Mouse (Mus musculus) forebrain, embryonic 11.5 days (tissue): ENCODE results near the gene Ubxn1. TPM values are rescaled to one million over a fixed set of nuclear protein-coding genes. Genes with fewer than 3 reads are reported as not detected.
A peak's percentile ranks its signal among the peaks of the same experiment; 100 is the strongest.
"Not testable (repeated sequence)": the region's sequence is repeated elsewhere in the genome, so short reads cannot be mapped to it uniquely, and the experiment has no call there.

Experiments used
- ATAC-seq: fragments of 200-750 bp; cut with Nextera tagmentation; replicated peaks from 2 replicates; pipeline ENCODE4 v1.8.0; 2017; ENCODE audit warnings: moderate TSS enrichment; ENCODE audit not compliant: low FRiP score
- DNase-seq: peaks from one replicate; pipeline ENCODE4 v3.0.0-alpha.2; 2017; ENCODE audit warnings: low spot score
- H3K27ac ChIP-seq: fragments of 300-500 bp; sonication (generic); 2 replicates; pipeline ENCODE4 v1.5.1; 2014; ENCODE audit warnings: low read depth, low read length
- H3K27me3 ChIP-seq: fragments of 300-500 bp; sonication (generic); 2 replicates; pipeline ENCODE4 v1.6.1; 2014; ENCODE audit warnings: mild to moderate bottlenecking, low read length, mixed read lengths; ENCODE audit not compliant: control insufficient read depth, insufficient read depth
- H3K36me3 ChIP-seq: fragments of 300-500 bp; sonication (generic); 2 replicates; pipeline ENCODE4 v1.6.1; 2014; ENCODE audit warnings: mild to moderate bottlenecking, low read length, moderate library complexity, mixed read lengths; ENCODE audit not compliant: control insufficient read depth, insufficient read depth
- H3K4me1 ChIP-seq: fragments of 300-500 bp; sonication (generic); replicated peaks from 2 replicates; pipeline ENCODE4 v1.6.1; 2014; ENCODE audit warnings: low read length, mixed read lengths; ENCODE audit not compliant: control insufficient read depth, insufficient read depth
- H3K4me2 ChIP-seq: fragments of 300-500 bp; sonication (generic); 2 replicates; pipeline ENCODE4 v1.6.1; 2014; ENCODE audit warnings: low read depth, mild to moderate bottlenecking, low read length, moderate library complexity, mixed read lengths; ENCODE audit not compliant: severe bottlenecking
- H3K4me3 ChIP-seq: fragments of 300-500 bp; sonication (generic); 2 replicates; pipeline ENCODE4 v1.5.1; 2014; ENCODE audit warnings: low read depth, low read length
- H3K9ac ChIP-seq: fragments of 300-500 bp; sonication (generic); 2 replicates; pipeline ENCODE4 v1.6.1; 2014; ENCODE audit warnings: low read length
- H3K9me3 ChIP-seq: fragments of 300-500 bp; sonication (generic); 2 replicates; pipeline ENCODE4 v1.6.1; 2016; ENCODE audit warnings: low read length, mixed read lengths; ENCODE audit not compliant: control insufficient read depth
- WGBS: fragments of 180-500 bp; shearing (Covaris S2); extraction: QIAGEN DNeasy Blood & Tissue Kit; methylation state at CpG from one replicate; pipeline ENCODE4 v1.1.7; 2014; 5-methylcytosine and 5-hydroxymethylcytosine counted together
- polyA plus RNA-seq: library from polyadenylated mRNA; unstranded; fragments of >200 nt; fragmentation: Nextera tagmentation; extraction: Ambion mirVana; gene quantifications from 2 replicates; pipeline ENCODE4 v1.2.1, GENCODE M21; 2014

The Ubxn1 gene
- polyA plus RNA-seq, 1 experiment from 2014 or later: 178 TPM

DNA sequence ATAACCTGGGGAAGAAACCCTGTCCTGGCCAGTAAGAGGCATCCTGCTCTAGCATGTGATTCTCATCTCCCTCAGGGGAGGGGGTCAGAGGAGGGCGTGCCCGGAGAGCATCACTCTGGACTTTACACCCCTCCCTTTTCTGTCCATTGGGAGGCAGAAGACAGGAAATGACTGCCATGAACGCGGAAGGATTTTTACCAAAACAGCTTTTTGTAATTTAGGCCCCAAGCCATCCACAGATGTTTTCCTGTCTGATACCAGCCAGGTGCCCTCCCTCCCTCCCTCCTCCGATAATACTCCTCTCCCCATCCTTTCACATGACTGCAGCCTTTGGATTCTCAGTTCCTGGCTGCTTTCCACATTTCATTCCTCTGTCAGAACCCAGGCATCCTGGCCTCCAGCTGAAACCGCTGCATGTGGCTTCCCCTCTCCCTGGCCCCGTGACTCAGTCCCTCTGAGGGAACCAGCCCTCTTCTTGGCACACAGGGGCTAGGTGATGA lies 20.8 kb upstream of the Ubxn1 start, which contains the start of gene Lrrn4cl:
Gene Lrrn4cl, plus strand, starts transcription at position 367 of the 500 bp plus-strand sequence.
- no peak for ATAC-seq
- 39% methylated on average over 7 of the region's 7 CpGs for WGBS
- H3K27me3 ChIP-seq: no peaks in the 10 kb centered on the region
- no peaks in the 10 kb centered on the region for H3K9me3 ChIP-seq
- H3K4me3 ChIP-seq: no peak within 1 kb of the TSS
- H3K36me3 ChIP-seq: peaks cover 3% of the 10 kb centered on the region; the same call in 1 of the 2 replicates
- no peak within 1 kb of the TSS for H3K27ac ChIP-seq
- no peak for DNase-seq
- no peak within 1 kb of the TSS for H3K4me2 ChIP-seq
- H3K4me1 ChIP-seq: no peaks in the 10 kb centered on the region
- no peak within 1 kb of the TSS for H3K9ac ChIP-seq

DNA sequence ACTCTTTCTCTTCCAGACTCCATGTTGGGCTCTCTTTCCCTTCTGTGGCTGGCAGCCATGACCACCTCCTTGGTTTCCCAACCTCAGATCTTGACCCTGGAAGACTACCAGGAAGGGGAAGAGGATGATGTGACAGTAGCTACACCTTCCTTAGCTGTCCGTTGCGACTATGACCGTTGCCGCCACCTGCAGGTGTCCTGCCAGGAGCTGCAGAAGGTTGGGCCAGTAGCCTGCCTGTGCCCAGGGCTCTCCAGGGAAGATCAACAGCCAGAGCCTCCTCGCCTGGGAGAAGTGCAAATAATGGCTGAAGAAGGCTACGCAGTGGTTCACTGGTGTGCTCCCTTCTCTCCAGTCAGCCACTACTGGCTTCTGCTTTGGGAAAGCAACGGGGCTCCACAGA lies 19.7 kb upstream of the Ubxn1 start:
- H3K4me2 ChIP-seq: no peak overlapping the region
- no peaks in the 10 kb centered on the region for H3K9me3 ChIP-seq
- H3K27ac ChIP-seq: no peak overlapping the region
- 58% methylated on average over 7 of the region's 7 CpGs for WGBS
- H3K27me3 ChIP-seq: no peaks in the 10 kb centered on the region
- no peak overlapping the region for H3K9ac ChIP-seq
- H3K4me3 ChIP-seq: no peak overlapping the region
- H3K4me1 ChIP-seq: no peaks in the 10 kb centered on the region
- H3K36me3 ChIP-seq: no peaks in the 10 kb centered on the region
- DNase-seq (no peak), ATAC-seq (no peak)

DNA sequence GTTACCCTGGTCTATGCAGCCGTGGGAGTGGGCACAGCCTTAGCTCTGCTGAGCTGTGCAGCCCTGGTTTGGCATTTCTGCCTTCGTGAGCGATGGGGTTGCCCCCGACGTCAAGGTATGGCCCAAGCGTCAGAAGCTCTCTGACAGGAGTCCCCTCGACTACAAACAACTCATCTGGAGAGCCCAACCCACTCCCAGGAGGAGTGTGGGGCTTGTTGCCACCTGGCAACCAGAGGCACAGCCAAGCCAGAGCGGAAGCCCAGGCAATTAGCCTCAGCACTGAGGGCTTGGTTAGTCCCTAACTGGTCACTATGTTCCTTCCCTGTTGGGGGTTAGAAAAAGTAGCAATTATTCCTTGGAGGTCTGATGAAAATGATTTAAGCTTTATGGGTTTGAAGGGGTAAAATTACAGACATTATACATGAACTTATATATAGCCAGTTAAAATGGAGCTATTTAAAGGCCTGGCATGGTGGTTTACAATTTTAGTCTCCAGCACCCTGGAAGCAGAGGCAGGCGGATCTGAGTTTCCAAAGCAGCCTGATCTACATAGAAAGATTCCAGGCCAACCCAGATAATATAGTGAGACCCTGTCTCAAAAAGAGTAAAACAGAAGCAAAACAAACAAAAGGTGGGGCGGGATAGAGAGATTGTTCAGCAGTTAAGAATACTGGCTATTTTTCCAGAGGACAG lies 18.9 kb upstream of the Ubxn1 start:
- H3K9ac ChIP-seq: no peak overlapping the region
- H3K27me3 ChIP-seq: no peaks in the 10 kb centered on the region
- no peak overlapping the region for H3K4me3 ChIP-seq
- WGBS: 65% methylated on average over 10 of the region's 10 CpGs
- no peaks in the 10 kb centered on the region for H3K36me3 ChIP-seq
- ATAC-seq (no peak), DNase-seq (no peak)
- no peaks in the 10 kb centered on the region for H3K9me3 ChIP-seq
- no peaks in the 10 kb centered on the region for H3K4me1 ChIP-seq
- no peak overlapping the region for H3K27ac ChIP-seq
- no peak overlapping the region for H3K4me2 ChIP-seq

DNA sequence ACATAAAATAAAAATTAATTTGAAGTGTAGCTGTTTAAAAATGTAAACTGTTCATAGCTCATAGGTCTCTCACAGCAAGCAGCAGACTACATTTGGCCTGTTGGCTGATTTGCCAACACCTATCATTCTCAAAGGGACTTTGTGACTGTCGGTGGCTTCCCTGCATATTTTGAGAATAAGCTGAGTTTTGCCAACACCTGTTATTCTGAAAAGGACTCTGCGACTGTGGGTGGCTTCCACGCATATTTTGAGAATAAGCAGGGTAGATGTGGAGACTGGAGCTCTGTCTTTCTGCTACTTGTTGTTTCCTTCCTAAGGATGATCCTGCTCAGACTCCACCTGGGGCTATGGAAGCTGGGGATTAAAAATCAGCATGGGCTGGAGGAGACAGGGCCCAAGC lies 18.2 kb upstream of the Ubxn1 start:
- no peaks in the 10 kb centered on the region for H3K4me1 ChIP-seq

DNA sequence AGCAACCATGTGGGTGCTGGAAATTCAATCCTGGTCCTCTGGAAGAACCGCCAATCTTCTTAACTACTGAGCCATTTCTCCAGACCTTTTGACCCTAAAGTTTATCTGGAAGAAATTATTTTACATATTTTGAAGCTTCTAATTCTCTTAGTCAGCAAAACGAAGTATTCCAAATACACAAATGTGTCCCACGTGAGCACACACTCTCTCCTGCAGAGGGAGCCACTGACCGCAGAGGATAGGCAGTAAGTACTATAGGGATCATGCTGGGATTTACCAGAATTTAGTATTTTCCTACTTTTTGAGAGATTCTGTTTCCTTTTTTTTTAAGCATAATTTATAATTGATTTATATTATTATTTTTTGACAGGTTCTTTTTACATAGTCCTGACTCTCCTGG lies 13.6 kb upstream of the Ubxn1 start:
- no peak overlapping the region for H3K27ac ChIP-seq
- H3K27me3 ChIP-seq: no peaks in the 10 kb centered on the region
- ATAC-seq (no peak), DNase-seq (no peak)
- H3K4me3 ChIP-seq: no peak overlapping the region
- no peak overlapping the region for H3K4me2 ChIP-seq
- no peaks in the 10 kb centered on the region for H3K9me3 ChIP-seq
- WGBS: 46% methylated on average over 4 of the region's 4 CpGs
- H3K4me1 ChIP-seq: no peaks in the 10 kb centered on the region
- no peak overlapping the region for H3K9ac ChIP-seq
- no peaks in the 10 kb centered on the region for H3K36me3 ChIP-seq

More for the DNA sequence above, 18.2 kb upstream of the Ubxn1 start:
- 87% methylated on average over 3 of the region's 3 CpGs for WGBS
- H3K9ac ChIP-seq: no peak overlapping the region
- H3K27me3 ChIP-seq: no peaks in the 10 kb centered on the region
- no peaks in the 10 kb centered on the region for H3K9me3 ChIP-seq
- no peak for ATAC-seq
- no peak overlapping the region for H3K4me2 ChIP-seq
- DNase-seq: no peak
- no peak overlapping the region for H3K4me3 ChIP-seq
- no peaks in the 10 kb centered on the region for H3K36me3 ChIP-seq
- H3K27ac ChIP-seq: no peak overlapping the region

- H3K36me3 ChIP-seq: no peaks in the 10 kb centered on the region
- no peak overlapping the region for H3K27ac ChIP-seq
- H3K27me3 ChIP-seq: no peaks in the 10 kb centered on the region
- H3K4me2 ChIP-seq: no peak overlapping the region
- ATAC-seq (no peak), DNase-seq (no peak)
- no peak overlapping the region for H3K4me3 ChIP-seq
- WGBS: 31% methylated on average over 1 of the region's 1 CpGs
- H3K9me3 ChIP-seq: no peaks in the 10 kb centered on the region
- H3K9ac ChIP-seq: no peak overlapping the region
- H3K4me1 ChIP-seq: no peaks in the 10 kb centered on the region
These were observed 12.3 kb upstream of the Ubxn1 start for GRCm38 (mm10) chr19:8859018-8859417.

DNA sequence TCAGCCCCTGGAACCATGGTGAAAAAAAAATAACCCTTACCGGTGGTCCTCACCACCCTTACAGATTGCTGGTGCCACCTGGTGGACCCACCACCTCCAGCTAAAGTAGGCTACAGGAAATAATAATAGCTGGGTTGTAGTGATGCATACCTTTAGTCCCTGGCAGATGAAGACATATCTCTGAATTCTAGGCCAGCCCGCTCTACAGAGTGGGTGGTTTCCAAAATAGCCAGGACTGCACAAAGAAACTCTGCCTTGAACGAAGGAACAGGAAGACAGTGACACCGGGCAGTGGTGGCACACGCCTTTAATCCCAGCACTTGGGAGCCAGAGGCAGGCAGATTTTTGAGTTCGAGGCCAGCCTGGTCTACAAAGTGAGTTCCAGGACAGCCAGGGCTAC lies 7.0 kb upstream of the Ubxn1 start:
- H3K4me3 ChIP-seq: no peak overlapping the region
- DNase-seq (no peak), ATAC-seq (no peak)
- H3K27ac ChIP-seq: no peak overlapping the region
- no peak overlapping the region for H3K4me2 ChIP-seq
- no peaks in the 10 kb centered on the region for H3K4me1 ChIP-seq
- no peaks in the 10 kb centered on the region for H3K9me3 ChIP-seq
- H3K9ac ChIP-seq: no peak overlapping the region
- WGBS: 84% methylated on average over 6 of the region's 6 CpGs
- H3K36me3 ChIP-seq: no peaks in the 10 kb centered on the region
- no peaks in the 10 kb centered on the region for H3K27me3 ChIP-seq

GRCm38 (mm10) chr19:8870381-8870780 lies 915 bp upstream of the Ubxn1 start:
- DNase-seq, H3K4me2 ChIP-seq, H3K36me3 ChIP-seq, H3K27ac ChIP-seq, H3K9me3 ChIP-seq, ATAC-seq, H3K27me3 ChIP-seq, H3K4me1 ChIP-seq: not testable (repeated sequence)
- H3K9ac ChIP-seq: peak overlapping the region; percentile 60
- 81% methylated on average over 3 of the region's 3 CpGs for WGBS
- H3K4me3 ChIP-seq: peak overlapping the region; percentile 96; the same call in 1 of the 2 replicates

DNA sequence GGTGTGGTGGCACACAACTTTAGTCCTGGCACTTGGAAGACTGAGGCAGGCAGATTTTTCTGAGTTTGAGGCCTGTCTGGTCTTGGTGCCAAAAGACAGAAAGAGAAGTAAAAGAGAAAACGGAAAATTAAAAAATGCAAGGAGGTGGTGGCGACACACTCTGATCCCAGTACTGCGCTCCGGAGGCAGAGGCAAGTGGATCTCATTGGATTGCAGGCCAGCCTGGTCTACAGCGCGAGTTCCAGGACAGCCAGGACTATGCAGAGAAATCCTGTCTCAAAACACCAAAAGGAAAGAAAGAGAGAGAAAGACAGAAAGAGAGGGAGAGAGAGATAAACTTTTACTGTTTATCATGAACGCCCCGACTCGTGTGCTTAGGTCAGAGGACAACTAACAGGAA lies 458 bp upstream of the Ubxn1 start:
- H3K4me1 ChIP-seq: peaks cover 7% of the 10 kb centered on the region; the same call in 1 of the 2 replicates
- WGBS: 67% methylated on average over 9 of the region's 9 CpGs
- no peak for DNase-seq

More for the DNA sequence above, 458 bp upstream of the Ubxn1 start:
- peak; percentile 25; the same call in 1 of the 2 replicates for ATAC-seq
- Histone ChIP-seq H3K9ac (peak overlapping the region; percentile 60), H3K27ac (no peak overlapping the region; the same call in 1 of the 2 replicates), H3K27me3 (no peaks in the 10 kb centered on the region), H3K36me3 (peaks cover 4% of the 10 kb centered on the region; the same call in 1 of the 2 replicates), H3K4me2 (peak overlapping the region; percentile 88), H3K4me3 (peak overlapping the region; percentile 96), H3K9me3 (no peaks in the 10 kb centered on the region)
